Mouse (Mus musculus): Measurements from ENCODE around the gene Gtpbp3. TPM values are rescaled to one million over a fixed set of nuclear protein-coding genes. Genes with fewer than 3 reads are reported as not detected.

The Gtpbp3 gene
- polyA plus RNA-seq, 1 experiment from 2014 or later: 14.6 TPM

DNA sequence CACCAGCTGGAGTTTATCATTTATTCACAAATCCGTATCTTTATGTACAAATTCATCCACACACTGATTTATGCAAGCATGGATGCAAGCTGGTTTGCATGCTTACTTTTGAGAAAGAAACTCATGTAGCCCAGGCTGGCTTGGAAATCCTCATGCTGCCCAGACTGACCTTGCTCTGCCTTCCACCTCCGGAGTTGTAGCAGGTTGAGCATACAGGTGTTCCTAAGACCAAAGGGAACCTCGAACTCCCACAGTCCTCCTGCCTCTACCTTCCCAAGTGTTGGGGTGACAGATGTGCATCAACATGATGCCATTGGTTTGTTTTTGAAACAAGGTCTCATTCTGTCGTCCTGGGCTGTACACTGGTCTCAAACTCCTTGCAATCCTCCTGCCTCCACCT is 25.7 kb upstream of the Gtpbp3 start:
- Histone ChIP-seq H3K4me1 (peaks cover 18% of the 10 kb centered on the region), H3K36me3 (peaks cover 15% of the 10 kb centered on the region; the same call in 1 of the 2 replicates), H3K27ac (no peak overlapping the region), H3K9ac (no peak overlapping the region), H3K9me3 (no peaks in the 10 kb centered on the region), H3K4me3 (replicated peaks) (peak overlapping the region; percentile 86; the same call in 1 of the 2 replicates), H3K27me3 (replicated peaks) (no peaks in the 10 kb centered on the region), H3K4me2 (peak overlapping the region; percentile 92)
- ATAC-seq (ENCODE audit: insufficient read depth, low FRiP score, low read depth): no peak
- WGBS: 78% methylated on average over 4 of the region's 4 CpGs

DNA sequence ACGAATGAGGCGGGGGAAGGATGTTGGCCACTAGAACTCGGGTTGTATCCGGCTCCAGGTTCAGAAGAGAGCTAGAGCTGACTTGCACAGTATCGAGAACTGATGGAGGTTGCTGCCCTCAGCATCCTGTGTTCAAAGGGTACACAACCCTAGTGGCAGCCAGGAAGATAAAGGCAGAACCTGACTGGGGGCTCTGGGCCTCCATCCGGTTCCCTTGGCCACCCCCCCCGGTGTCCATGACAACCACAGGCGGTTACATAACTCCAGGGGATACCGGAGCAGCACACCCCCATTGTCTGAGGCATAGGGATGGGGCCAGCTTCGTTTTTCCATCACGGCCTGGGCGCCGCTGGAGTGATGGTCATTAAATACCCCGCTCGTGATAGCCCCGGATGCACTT is 25.1 kb upstream of the Gtpbp3 start:
- peaks cover 18% of the 10 kb centered on the region for H3K4me1 ChIP-seq
- no peak overlapping the region for H3K27ac ChIP-seq
- no peaks in the 10 kb centered on the region for H3K9me3 ChIP-seq
- H3K4me2 ChIP-seq: peak overlapping the region; percentile 92
- peak overlapping the region; percentile 86 for H3K4me3 ChIP-seq (replicated peaks)
- WGBS: 5% methylated on average over 16 of the region's 16 CpGs
- ATAC-seq (ENCODE audit: insufficient read depth, low FRiP score, low read depth): no peak
- H3K36me3 ChIP-seq: peaks cover 11% of the 10 kb centered on the region; the same call in 1 of the 2 replicates
- no peaks in the 10 kb centered on the region for H3K27me3 ChIP-seq (replicated peaks)
- peak overlapping the region; percentile 78 for H3K9ac ChIP-seq

DNA sequence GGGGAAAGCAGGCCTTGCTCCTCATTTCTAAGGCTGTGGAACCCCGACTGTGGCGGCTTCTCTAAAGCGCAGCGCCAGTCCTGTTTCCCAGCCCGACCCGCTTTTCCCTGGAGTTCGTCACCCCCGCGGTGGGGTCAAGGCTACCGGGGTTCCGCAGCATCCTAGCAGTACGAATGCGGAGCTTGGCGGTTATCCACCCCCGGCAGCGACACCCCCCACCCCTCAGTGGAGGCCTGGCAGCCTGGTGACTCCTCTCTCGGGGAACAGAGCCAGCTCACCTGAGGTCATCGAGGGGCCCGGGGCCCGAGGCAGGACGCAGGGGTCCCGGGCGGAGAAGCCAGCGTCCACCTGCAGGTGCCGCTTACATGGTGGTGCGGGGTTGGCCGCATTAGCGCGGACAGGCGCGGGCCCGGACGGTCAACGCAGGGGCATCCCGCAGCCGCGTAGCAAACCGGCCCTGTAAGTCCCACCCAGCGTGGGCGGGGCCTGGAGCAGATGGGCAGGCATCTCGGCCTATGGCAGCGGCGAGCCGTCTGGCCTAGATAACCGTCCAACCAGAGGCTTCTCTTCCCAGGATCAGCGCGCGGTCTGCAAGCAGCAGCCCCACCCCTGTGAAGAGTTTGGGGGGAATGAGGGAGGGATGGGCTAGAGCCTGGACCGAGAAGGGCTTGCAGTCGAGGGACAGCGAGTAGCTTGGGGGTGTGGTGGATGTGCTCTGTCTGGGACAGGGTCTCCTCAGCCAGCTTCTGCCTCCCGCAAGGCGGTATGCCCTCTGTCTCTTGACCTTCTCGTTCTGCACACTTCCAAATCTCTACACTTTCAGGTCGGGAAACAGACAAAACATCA is 24.5 kb upstream of the Gtpbp3 start, which contains the start of gene Abhd8:
Gene Abhd8, minus strand, starts transcription at position 468 of the 846 bp plus-strand sequence.
- Histone ChIP-seq H3K4me1 (peaks cover 18% of the 10 kb centered on the region), H3K9ac (peak within 1 kb of the TSS; percentile 78), H3K27me3 (replicated peaks) (no peaks in the 10 kb centered on the region), H3K36me3 (peaks cover 10% of the 10 kb centered on the region; the same call in 1 of the 2 replicates), H3K4me2 (peak within 1 kb of the TSS; percentile 92), H3K27ac (peak within 1 kb of the TSS; percentile 95), H3K4me3 (replicated peaks) (peak within 1 kb of the TSS; percentile 86), H3K9me3 (no peaks in the 10 kb centered on the region)
- peak; percentile 86 for ATAC-seq (ENCODE audit: insufficient read depth, low FRiP score, low read depth)
- under 1% methylated on average over 55 of the region's 55 CpGs for WGBS

DNA sequence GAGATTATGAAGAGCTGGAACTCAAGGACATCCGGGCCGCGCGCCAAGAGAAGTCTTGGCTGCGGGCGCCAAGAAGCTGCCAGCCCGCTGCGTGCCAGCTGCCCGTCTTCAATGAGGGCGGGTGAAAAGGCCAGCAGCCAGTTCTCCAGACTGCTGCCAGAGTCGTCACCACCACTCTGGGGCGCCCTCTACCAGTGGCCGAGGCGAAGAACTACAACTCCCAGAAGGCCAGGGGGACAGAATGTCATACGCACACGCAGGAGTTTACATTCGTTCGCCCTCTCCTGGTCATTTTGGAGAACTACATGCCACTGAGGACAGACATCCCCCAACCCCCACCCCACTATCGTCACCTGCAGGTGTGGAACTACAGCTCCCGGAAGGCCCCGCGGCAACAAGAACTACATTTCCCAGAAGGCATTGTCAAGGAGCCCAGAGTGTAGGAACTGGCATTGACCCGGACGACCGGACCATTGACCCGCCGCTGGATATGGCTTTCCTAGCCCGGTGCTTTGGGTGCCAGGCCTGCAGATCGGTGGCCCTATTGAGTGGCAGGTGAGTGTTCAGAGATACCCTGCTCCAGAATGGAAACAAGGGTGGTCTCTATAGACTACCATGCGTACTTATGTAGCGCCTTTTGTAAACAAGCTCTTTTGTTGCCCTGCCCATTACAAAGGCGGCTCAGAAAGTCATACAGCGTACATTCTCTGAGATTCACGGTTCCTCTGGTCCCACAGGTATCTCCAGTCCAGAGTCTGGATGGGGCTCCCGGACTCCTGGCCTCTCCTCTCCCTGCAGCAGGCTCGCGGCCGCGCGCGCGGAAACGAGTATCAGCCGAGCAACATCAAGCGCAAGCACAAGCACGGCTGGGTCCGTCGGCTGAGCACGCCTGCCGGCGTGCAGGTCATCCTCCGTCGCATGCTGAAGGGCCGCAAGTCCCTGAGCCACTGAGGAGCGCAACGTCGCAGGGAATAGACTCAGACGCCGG is 23.1 kb upstream of the Gtpbp3 start, which contains the start of gene Mrpl34:
Gene Mrpl34, plus strand, starts transcription at position 447 of the 988 bp plus-strand sequence.
- peak within 1 kb of the TSS; percentile 95 for H3K27ac ChIP-seq
- peaks cover 10% of the 10 kb centered on the region; the same call in 1 of the 2 replicates for H3K36me3 ChIP-seq
- H3K9ac ChIP-seq: peak within 1 kb of the TSS; percentile 76
- peak; percentile 84 for ATAC-seq (ENCODE audit: insufficient read depth, low FRiP score, low read depth)
- no peaks in the 10 kb centered on the region for H3K27me3 ChIP-seq (replicated peaks)
- H3K9me3 ChIP-seq: no peaks in the 10 kb centered on the region
- peak within 1 kb of the TSS; percentile 86 for H3K4me3 ChIP-seq (replicated peaks)
- under 1% methylated on average over 59 of the region's 59 CpGs for whole genome bisulfite sequencing
- peak within 1 kb of the TSS; percentile 92 for H3K4me2 ChIP-seq
- peaks cover 20% of the 10 kb centered on the region for H3K4me1 ChIP-seq

DNA sequence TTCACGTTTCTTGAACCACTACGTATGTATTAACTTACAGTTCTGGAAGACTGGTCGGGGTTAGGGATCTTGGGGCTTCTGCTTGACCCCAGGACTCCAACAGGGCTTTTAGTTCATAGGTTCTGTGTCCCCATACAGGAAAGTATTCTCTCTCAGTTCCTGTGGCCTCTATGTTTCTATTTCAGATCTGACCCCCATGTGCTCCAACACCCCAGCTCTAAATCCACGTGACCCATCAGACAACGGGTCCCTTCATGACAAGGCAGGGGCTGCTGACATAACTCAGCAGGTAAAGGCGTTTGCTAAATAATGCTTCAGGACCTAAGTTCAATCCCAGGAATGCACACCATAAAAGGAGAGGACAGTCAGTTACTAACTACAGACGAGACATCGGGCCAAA is 22.2 kb upstream of the Gtpbp3 start:
- Histone ChIP-seq H3K27me3 (replicated peaks) (no peaks in the 10 kb centered on the region), H3K36me3 (peaks cover 7% of the 10 kb centered on the region; the same call in 1 of the 2 replicates), H3K9ac (no peak overlapping the region), H3K4me3 (replicated peaks) (peak overlapping the region; percentile 86), H3K27ac (no peak overlapping the region), H3K4me2 (peak overlapping the region; percentile 92), H3K4me1 (peaks cover 29% of the 10 kb centered on the region), H3K9me3 (no peaks in the 10 kb centered on the region)
- ATAC-seq (ENCODE audit: insufficient read depth, low FRiP score, low read depth): no peak
- whole genome bisulfite sequencing: 74% methylated on average over 8 of the region's 8 CpGs

DNA sequence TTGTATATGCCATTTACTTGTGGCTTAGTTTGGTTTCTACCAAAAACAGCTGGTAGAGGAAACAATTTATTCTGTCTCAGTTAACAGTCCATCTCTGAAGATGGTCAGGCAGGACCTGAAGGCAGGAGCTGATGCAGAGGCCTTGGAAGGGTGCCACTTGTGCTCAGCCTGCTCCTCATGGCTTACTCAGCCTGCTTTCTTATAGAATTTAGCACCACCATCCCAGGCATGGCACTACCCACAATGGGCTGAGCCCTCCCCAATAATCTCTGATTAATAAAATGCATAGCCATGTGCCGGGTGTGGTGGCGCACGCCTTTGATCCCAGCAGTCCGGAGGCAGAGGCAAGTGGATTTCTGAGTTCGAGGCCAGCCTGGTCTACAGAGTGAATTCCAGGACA is 21.7 kb upstream of the Gtpbp3 start:
- peaks cover 32% of the 10 kb centered on the region for H3K4me1 ChIP-seq
- H3K9ac ChIP-seq: no peak overlapping the region
- H3K36me3 ChIP-seq: peaks cover 2% of the 10 kb centered on the region; the same call in 1 of the 2 replicates
- WGBS: 93% methylated on average over 5 of the region's 5 CpGs
- H3K27me3 ChIP-seq (replicated peaks): no peaks in the 10 kb centered on the region
- no peak overlapping the region for H3K4me3 ChIP-seq (replicated peaks)
- ATAC-seq (ENCODE audit: insufficient read depth, low FRiP score, low read depth): no peak
- H3K27ac ChIP-seq: no peak overlapping the region
- no peak overlapping the region for H3K4me2 ChIP-seq
- no peaks in the 10 kb centered on the region for H3K9me3 ChIP-seq

DNA sequence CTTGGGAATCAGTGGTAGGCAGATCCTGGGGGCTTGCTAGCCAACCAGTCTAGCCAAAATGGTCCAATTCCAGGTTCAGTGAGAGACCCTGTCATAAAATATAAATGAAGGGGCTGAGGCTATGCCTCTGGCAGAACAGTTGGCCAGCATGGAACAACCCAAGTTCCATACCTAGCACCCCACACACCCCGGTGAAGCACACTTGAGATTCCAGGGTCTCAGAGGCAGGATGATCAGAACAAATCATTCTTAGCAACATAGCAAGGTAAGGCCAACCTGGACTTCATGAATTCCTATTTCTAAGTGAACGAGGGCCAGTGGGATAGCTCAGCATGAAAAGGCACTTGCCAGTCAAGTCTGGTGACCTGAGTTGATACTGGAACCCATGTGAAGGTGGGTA is 20.7 kb upstream of the Gtpbp3 start:
- no peak for ATAC-seq (ENCODE audit: insufficient read depth, low FRiP score, low read depth)
- Histone ChIP-seq H3K27me3 (replicated peaks) (no peaks in the 10 kb centered on the region), H3K4me3 (replicated peaks) (no peak overlapping the region), H3K36me3 (peaks cover 2% of the 10 kb centered on the region; the same call in 1 of the 2 replicates), H3K4me2 (no peak overlapping the region), H3K4me1 (peaks cover 32% of the 10 kb centered on the region), H3K9me3 (no peaks in the 10 kb centered on the region), H3K9ac (no peak overlapping the region), H3K27ac (no peak overlapping the region)
- 88% methylated on average over 2 of the region's 2 CpGs for WGBS

DNA sequence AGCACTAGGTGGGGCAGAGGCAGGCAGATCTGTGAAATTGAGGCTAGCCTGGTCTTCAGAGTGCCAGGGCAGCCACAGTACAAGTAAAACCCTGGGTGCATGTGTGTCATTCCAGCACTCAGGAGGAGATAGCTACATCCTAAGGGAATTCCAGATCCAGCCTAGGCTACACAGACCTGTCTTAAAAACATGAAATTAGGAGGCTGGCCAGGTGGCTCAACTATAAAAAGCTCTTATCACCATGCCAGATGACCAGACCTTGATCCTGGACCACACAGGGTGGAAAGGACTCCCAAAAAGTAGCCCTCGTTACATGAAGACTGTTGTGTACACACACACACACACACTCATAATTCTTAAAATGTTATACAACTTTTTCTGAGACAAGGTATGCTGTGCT is 19.9 kb upstream of the Gtpbp3 start:
- H3K4me2 ChIP-seq: no peak overlapping the region
- no peak overlapping the region for H3K9ac ChIP-seq
- ATAC-seq (ENCODE audit: insufficient read depth, low FRiP score, low read depth): no peak
- peaks cover 7% of the 10 kb centered on the region; the same call in 1 of the 2 replicates for H3K36me3 ChIP-seq
- 89% methylated on average over 1 of the region's 1 CpGs for WGBS
- no peaks in the 10 kb centered on the region for H3K9me3 ChIP-seq
- H3K4me1 ChIP-seq: peaks cover 26% of the 10 kb centered on the region
- no peaks in the 10 kb centered on the region for H3K27me3 ChIP-seq (replicated peaks)
- H3K4me3 ChIP-seq (replicated peaks): no peak overlapping the region
- H3K27ac ChIP-seq: no peak overlapping the region

DNA sequence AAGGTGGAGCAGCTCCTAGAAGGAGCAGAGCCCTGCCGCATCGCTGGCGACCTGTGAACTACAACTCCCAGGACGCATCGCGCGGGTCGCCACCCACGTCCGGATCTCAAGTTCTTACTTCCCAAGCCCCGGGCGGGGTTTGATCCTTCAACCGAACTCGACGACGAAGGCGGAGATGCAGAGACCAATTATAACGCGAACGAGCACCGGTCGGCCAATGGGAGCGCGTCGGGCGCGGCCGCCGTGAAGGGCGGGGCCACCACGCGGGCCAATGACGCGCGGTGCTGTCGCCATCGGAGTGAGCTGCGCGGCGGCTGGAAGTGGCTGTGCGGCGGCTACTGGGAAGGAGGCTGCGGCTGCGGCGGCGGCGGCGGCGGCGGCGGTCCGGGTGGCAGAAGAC is 19.0 kb upstream of the Gtpbp3 start, which contains the start of gene Dda1:
Gene Dda1, plus strand, starts transcription at position 284 of the 400 bp plus-strand sequence.
- WGBS: under 1% methylated on average over 52 of the region's 52 CpGs
- Histone ChIP-seq H3K4me2 (peak within 1 kb of the TSS; percentile 78), H3K27me3 (replicated peaks) (no peaks in the 10 kb centered on the region), H3K4me3 (replicated peaks) (peak within 1 kb of the TSS; percentile 79), H3K4me1 (peaks cover 21% of the 10 kb centered on the region), H3K27ac (peak within 1 kb of the TSS; percentile 45; the same call in 1 of the 2 replicates), H3K9ac (peak within 1 kb of the TSS; percentile 64), H3K36me3 (peaks cover 13% of the 10 kb centered on the region), H3K9me3 (no peaks in the 10 kb centered on the region)
- ATAC-seq (ENCODE audit: insufficient read depth, low FRiP score, low read depth): peak; percentile 87

DNA sequence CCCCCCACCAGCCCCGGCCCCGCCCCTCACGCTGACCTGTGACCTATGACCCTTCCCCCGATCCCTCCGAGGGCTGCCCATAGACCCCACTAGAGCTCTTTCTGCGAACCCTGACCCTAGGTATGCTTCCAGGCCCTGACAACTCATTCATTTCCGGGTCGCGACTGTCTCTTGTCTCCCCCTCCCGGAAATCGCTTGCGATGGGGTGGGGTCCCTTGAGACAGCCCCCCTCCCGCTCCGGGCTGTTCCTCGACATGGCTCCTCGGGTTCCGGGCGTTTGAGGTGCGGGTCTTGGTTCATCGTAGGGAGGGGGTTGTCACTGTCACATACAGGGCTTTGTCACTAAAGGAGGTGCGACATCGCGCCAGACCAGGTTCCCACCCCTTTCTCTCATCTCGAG is 18.5 kb upstream of the Gtpbp3 start:
- Histone ChIP-seq H3K27ac (peak overlapping the region; percentile 45; the same call in 1 of the 2 replicates), H3K4me3 (replicated peaks) (peak overlapping the region; percentile 79), H3K36me3 (peaks cover 18% of the 10 kb centered on the region), H3K9ac (peak overlapping the region; percentile 64), H3K4me1 (peaks cover 17% of the 10 kb centered on the region), H3K4me2 (peak overlapping the region; percentile 78), H3K9me3 (no peaks in the 10 kb centered on the region), H3K27me3 (replicated peaks) (no peaks in the 10 kb centered on the region)
- WGBS: under 1% methylated on average over 24 of the region's 24 CpGs
- ATAC-seq (ENCODE audit: insufficient read depth, low FRiP score, low read depth): no peak

DNA sequence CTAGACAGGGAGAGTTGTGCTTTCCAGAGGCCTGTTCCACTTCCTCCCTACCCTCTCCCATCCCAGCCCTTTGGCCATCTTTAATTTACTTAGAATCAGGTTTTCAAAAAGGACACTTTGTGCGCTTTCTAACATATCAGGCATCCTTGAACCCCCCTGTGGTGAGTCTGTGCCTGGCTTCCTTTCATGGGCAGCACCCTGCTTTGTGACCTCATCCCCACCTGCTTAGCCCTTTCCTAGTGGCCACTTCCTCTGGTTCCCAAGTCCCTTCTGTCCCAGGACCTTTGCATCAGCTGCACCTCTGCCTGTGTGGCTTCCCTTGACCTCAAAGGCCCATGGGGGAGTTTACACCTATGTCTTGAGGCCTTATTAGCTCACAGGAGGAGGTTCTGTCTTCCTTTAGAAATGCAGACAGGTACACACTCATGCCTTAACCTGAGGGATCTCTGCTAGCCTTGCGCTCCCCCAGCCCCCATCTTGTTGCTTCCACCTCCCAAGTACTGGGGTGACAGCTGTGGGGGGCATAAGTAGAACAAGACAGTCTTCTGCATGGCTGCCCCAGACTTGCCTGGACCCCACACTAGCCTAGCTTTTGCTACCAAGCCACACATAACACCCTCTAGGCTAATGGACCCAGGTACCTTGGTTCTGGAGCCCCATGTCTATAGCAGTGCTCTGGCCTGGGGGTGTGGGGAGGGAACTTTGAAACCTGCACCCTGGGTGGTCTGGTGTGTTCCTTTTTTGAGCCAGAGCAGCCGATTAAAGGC is 17.6 kb upstream of the Gtpbp3 start:
- Histone ChIP-seq H3K36me3 (peaks cover 24% of the 10 kb centered on the region), H3K4me3 (replicated peaks) (peak overlapping the region; percentile 79), H3K9me3 (no peaks in the 10 kb centered on the region), H3K27me3 (replicated peaks) (no peaks in the 10 kb centered on the region), H3K4me2 (peak overlapping the region; percentile 78), H3K4me1 (peaks cover 15% of the 10 kb centered on the region), H3K9ac (peak overlapping the region; percentile 64; the same call in 1 of the 2 replicates), H3K27ac (no peak overlapping the region)
- WGBS: 77% methylated on average over 3 of the region's 3 CpGs
- no peak for ATAC-seq (ENCODE audit: insufficient read depth, low FRiP score, low read depth)
